Mouse (Mus musculus) liver (tissue): ENCODE results near the gene Slc25a13.

Source experiments
- DNase-seq: peaks from one replicate; pipeline ENCODE4 v3.0.0-alpha.2; 2020; ENCODE audit warnings: mixed read lengths

Gene Slc25a13

DNA sequence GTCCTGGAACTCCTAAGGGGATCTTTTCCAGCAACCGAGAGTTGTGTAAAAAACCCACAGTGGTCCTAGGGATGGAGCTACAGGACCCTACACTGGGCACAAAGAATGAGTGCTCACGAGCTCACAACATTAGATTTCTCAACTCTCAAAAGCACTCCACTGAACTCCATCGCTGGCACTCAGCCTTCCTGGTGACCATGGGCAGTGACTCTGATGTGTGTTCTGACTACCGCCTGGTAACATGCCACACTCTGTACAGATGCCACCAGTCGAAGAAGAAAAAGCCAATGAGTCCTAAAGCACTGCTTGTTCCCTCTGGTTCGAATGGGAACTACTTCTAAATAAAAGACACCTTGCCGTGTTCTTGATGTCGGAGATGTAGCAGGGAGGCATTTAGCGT lies 111.4 kb downstream of the Slc25a13 start:
- no peak for DNase-seq

DNA sequence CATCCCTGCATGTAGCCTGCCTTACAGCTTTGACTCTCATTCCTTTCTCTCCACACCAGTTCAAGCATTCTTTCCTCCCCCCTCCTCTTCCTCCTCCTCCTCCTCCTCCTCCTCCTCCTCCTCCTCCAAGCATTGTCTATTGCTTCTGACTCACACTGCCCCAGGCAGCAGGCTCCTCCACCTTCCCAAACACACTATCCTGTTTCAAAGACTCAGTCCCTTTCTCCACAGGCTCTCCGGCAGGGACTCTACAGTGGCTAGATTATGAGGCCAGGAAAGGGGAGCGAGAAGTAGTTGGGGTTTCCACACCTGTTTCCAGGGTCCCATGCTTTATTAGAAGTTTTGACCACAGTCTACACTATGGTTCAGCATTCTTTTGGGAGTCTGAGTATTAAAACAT lies 113.5 kb downstream of the Slc25a13 start:
- no peak for DNase-seq

DNA sequence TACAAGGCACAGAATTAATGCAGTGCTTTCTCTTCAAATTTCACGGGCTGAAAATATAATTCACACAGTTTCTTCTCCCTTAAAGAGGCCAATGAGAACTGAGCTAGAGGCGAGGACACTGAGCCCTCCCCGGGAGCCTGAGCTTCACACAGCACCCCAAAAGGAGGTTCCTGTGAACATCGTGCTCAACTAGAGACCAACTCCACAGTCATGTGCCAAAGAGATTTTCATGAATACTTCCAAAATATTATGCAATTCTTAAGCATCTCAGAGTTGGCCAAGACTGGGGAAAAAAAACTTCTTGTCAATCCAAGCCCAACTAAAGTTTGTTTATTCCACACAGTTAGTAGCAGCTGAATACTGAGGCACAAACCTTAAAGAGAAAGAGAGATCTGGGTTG lies 115.4 kb downstream of the Slc25a13 start:
- DNase-seq = no peak

DNA sequence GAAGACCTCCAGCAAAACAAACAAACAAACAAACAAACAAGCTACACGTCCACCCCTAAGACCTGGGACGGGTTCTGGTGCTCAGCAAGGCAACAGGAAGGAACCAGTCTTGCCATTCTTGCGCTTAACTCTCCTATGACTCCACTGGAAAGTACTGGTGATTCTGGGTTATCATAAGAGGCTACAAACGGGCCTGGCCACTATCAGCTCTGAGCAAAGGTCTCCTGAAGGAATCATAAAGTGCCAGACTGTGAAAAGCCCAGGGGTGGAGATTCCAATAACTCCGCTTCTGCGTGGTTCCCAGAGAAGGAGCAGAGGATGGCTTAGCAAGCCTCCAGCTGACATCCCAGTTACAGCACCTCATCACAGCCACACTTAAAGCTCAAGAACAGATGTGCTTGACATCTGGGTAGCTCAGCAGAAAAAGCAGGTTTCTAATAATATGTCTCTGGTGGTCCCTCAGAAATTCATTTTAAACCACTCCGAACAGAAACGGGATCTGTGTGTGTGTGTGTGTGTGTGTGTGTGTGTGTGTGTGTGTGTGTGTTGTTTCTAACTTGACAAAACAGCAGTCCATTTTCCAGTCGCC lies 116.0 kb downstream of the Slc25a13 start:
- no peak for DNase-seq

DNA sequence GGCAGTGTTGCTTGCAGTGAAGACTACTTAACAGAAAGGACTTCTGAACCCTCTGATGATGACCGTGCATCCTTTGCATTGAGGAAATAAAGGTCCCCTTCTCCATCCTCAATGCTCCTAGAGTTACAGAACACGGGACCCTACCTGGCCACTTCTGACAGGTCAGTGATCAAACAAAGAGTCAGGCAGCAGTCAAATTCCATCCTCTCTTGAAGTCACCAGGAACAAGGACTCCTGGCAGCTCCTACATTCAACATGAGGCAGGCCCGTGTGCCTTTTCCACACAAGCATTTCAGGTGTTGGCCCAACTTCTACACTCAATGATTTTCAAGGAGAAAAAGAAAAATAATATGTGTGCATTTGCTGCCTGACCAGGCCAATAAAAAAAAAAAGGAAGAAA lies 123.0 kb downstream of the Slc25a13 start:
- no peak for DNase-seq

DNA sequence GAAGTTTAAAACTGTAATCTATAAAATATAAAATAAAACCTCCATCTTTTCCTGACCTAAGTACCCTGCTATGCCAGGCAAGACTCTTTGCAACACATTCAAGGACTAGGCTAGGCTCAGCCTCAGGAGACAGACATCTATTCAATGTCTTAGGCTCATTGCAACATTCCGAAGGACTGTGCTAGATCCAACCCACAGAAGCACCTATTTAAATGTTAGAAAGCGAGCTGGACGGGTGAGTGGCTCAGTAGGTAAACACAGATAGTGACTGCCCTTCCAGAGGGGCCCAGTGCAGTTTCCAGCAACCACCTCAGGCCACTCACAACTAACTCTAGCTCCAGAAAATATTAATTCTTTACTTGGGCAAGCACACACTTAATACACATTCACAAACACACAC lies 123.5 kb downstream of the Slc25a13 start:
- no peak for DNase-seq

DNA sequence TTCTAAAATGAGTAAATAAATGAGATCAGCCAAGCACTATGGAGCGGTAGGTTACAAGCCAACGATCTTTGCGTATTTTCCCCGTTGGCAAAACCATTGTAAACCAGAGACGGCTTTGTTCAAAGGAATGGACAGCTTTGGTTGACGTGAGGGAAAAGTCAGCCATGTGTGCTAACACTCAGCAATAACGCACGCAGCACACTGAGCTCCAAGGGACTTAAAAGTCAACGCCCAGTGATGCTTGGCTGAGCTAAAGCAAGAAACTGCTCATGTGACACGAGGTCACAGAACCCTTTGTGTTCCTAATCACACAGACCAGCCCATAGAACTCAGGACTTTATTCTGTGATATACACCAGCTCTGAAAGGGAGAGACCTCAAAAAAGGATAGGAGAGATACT lies 124.5 kb downstream of the Slc25a13 start:
- no peak for DNase-seq

DNA sequence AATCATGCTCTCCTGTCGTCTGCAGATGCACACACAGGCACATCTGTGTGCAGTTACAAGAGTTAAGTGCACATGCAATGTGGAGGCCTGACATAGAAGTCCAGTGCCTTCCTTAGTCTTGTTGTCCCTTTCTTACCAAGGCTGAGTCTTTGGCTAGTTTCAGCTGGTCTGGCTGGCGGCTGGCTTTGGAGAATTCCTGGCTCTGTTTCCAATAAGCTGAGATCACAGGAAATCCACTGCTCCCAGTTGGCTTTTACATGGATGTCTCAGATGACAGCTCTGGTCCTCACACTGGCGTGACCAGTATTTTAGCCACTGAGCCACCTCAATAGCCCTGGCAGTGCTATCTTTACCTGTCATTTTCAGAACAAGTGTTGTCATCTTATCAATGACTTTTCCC lies 126.0 kb downstream of the Slc25a13 start:
- DNase-seq = no peak

DNA sequence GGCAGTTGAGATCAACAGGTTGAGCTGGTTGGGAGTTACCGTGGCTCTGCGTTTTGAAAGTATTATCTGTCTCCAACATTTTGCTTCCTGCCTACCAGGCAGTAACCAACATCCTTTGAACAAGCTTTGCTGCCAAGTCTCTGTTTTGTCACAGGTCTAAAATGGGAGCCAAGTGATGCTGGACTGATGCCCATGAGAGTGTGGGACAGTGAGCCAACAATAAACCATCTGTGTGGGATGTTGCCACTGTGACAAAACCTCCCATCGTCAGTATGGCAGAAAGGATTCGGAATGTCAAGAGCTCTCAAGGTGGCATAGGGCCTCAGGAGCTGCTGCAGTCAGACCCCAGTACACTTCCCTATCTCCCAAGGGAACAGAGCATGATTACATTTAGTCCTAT lies 128.8 kb downstream of the Slc25a13 start:
- DNase-seq = no peak

DNA sequence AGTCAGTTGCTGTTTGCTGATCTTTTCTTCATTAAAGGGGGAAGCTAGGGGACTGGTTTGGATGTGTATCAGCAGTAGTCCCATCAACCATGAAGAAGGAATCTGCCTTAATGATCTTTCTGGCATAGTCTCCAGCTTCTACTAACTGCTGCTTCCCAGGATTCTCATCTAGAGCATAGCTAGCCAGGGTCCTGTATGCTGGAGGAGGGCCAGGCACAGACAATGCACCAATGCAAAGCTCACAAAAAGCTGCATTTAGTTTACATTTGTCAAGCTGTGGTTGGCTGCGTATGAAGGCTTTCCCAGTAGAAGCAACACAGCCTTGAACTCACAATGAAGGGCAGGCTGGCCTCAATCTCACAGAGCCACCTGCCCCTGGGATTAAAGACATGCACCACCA lies 136.5 kb downstream of the Slc25a13 start:
- no peak for DNase-seq

DNA sequence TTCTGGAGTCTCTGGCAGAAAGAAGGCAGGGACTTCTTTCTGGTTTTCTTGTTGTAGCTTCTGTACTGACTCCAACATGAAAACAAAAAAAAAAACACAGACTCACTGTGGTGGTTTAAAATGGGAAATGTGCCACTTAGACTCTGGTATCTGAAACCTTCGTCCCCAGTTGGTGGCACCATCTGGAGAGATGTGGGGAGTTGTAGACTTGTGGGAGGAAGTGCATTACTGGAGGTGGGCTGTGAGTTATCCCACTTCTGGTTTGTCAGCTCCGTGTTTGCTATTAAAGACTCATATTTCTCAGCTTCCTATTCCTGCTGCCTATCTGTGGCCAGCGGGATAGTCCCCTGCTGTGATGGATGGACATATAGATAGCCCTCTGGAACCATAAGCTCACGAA lies 139.7 kb downstream of the Slc25a13 start:
- DNase-seq = no peak

DNA sequence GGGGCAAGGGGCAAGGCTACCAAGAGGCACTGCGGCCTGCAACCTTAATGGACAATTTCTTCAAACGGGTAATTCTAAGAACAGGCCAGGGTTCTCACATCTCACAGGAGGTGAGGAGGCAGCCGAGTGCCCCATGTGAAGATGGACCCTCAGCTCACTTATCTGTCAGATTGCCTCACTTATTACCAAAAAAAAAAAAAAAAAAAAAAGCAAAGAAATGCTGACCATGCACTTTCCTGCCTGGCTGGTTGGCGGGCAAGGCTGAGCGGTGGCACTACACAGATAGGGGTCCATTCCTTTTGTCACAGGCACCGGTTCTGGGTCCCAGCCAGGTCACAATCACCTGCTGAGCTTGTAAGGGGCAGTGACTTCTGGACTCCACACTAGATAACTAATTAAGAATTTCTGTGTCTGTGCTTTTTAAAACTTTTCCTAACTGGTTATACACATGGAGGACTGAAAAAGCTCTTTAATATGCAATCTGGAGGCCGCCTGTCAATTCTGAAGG lies 141.0 kb downstream of the Slc25a13 start:
- DNase-seq = no peak

DNA sequence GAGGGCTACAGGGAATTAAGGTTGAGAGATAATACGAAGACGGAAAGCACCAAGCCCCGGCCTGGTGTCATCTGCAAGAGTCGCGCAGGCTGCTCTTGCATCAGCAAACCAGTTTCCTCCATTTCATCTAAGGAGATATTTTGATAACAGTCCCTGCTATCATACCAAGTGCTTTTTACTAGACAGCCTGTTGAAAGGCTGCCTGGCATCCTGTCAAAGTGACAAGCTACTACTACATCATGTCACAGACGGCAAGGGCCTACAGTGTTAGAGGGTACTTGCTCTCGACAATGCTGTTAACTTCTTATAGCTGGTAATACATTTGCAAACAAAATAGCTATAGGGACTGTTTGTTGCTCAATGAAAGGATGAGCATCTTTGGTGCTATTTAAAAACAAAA lies 145.9 kb downstream of the Slc25a13 start:
- DNase-seq = no peak

DNA sequence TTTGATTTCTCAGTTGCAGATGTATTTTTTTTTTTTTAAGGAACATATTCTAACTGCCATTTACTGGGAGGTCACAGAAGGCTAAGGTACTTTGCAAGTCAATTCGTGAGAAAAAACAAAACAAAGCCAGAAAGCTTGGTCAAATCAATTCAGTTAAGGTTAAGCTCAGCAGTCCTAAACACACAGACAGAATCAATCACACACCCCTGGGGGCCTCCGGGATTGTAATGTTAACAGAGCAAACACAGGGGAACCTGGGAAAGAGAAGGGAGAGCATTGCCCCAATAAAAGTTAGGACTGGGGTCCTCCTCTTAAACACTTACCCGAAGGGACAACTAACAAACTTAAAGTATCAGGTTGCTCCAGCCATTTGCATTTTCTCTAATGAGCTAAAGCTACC lies 147.0 kb downstream of the Slc25a13 start:
- no peak for DNase-seq

DNA sequence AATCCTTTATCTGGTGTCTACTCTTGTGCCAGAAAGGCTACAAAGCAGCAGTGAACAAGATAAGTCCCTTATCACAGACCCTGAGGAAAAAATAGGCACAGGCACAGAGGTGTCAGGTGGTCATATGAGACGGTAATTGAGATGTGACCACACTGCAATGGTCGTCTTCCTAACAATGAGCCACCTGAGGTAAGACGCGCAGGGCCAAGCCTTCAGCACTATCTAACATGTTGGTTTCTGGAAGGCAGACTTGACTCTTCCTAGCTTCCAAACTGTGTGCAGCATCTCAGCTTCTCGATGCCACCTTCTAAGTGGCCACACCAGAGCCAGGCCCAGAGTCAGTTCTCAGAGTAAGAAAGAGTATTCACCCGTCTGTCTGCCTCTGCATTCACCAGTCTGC lies 149.8 kb downstream of the Slc25a13 start:
- DNase-seq = no peak

DNA sequence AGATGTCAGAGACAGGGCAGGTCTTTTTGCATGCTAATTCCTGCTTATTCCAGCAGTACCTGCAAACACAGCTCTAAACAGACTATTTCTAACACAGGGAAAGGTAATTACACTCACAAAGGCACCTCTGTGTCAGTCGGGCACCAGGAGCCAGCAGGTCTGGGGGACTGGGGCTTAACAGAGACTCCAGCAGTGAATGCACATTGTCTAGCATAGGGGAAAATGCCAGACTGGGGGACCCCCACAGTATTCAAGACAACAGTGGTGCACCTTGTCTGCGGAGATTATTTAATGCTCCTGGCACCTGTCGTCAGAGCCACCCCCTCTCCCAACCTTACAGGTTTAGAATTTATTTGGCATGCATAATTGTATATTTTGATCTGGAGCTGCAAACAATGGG lies 158.4 kb downstream of the Slc25a13 start:
- DNase-seq = no peak

DNA sequence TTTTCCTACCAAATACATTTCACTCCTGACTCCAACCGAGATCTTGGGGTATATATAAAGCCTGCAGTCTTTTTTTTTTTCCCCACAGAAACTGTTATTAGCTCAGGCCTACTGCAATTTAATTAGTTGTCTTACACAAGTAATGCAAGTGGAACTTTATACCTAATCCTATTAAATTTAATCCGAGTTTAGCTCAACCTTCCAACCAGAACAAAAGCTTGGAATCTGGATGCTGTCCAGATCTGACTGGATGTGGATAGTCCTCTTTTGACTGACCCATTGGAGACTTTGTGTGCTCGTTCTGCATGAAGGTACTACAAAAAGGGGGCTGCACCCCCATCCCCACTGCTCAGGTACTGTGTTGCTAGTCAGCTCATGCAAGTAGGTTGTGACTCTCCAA lies 163.0 kb downstream of the Slc25a13 start:
- no peak for DNase-seq

DNA sequence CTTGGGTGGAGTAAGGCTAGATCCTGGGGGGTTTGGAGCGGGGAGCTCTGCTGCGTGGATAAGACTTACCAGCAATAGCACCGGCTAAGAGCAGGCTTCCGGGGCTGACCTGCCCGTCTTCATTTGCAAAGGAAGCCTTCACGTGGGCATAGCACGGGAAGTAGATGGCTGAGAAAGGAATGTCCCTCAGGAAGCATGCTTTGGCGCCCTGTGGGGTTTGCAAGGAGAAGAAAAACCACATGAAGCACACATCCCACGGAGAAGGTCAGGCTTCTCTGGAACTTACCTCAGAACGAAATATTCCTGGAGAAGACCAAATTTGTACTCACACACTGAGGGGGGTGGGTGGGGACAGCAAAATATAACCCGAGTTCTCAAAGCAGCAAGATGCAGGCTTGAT lies 164.3 kb downstream of the Slc25a13 start:
- DNase-seq = no peak

DNA sequence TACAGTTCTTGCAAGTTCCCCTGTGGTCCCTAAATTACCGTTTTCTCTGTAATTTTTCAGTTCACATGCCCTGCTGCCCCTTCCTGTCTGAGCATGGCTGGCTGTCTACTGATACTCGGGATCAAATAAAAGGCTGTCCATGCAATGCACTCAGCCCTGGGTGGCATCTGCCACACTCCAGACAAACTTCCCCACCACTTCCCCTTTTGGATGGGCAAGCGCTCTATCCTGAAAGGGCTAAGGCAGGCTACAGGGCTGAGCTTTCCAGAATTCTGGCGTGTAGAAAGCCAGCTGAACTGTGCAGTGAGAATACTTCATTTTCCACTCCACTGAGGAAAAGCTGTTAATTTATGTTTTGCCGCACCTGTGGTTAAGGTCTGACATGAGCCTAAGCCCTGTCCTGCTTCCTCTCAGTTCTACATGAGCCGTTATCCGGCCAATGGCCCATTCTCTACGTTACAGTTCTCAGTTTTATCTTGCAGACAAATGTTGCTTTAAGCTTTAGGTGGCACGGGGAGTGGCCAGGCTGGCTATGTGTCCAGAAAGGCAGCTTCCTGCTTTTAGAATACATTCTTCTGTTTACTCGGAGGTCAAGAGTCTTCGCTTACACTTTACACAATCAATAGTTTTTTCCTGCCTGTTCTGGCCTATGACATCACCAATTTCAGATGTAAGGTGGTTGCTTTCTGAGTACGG lies 170.1 kb downstream of the Slc25a13 start:
- DNase-seq = no peak

DNA sequence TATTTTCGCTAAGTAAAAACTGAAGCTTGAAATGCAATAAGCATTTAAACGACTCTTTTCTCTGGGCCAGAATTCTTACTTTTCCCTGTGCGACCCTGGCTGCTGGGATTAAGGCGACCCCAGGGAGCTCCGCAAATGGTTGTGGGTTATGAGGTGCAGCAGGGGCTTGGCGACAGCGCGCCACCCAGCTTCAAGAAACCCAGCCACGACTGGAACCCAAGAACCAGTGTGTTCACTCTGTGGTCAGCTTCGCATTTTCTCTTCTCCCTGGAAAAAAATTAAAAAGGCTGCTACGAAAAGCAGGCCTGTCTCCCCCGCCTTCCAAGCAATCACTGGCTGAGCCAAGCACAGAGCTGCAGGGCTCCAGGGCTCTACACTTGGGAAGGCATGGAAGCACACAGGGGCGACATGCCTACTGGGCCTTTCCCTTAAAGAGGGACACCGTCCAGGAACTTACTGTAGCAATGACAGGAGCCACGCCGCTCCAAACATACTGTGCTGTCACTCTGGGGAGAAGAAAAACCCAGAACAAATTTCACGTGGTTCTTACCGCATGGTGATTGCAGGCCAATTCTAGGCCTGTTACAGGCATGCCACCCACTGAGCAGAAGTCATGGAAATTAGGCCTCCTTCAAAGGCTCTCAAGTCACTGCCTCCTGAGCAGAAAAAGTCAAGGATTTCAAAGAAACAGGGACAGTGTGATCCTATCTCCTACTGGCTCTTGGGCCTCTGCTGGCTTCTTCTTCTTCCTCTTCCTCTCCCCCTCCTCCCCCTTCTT lies 178.0 kb downstream of the Slc25a13 start:
- no peak for DNase-seq

DNA sequence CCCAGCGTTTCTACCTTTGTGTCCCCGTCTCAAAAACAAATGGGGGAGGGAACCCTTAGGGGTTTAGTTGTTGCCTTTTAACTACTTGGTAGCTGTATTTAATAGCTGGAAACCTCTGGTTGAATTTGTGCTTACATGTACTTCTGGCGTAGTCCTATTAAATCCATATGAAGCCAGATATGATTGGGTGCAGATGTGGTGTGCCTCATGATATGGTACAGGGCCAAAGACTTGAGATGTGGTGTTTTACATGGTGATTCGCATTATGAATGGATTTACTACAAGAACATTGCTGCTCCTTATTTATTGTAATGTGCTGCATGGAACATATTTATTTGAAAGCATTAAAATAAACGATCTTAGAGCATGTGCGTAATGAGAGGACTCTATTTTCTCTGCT lies 189.3 kb downstream of the Slc25a13 start:
- no peak for DNase-seq

DNA sequence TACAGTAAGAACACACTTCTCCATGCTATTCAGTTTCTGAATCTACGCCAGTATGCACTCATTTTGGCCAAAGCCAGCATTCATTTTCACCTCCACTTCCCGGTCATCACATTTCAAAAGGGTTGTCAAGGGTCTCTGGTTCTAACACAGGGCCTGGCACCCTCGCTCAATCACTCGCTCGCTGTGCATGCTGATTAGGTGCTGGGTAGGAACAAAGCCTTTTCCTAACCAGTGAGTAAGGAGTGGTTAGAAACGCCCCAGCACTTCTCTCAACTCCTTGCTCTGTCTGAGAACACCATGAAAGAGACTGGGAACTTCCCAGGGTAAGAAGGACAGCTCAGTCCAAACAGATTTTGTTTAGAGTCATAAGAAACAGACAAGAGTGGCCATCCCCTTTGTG lies 193.0 kb downstream of the Slc25a13 start:
- no peak for DNase-seq

DNA sequence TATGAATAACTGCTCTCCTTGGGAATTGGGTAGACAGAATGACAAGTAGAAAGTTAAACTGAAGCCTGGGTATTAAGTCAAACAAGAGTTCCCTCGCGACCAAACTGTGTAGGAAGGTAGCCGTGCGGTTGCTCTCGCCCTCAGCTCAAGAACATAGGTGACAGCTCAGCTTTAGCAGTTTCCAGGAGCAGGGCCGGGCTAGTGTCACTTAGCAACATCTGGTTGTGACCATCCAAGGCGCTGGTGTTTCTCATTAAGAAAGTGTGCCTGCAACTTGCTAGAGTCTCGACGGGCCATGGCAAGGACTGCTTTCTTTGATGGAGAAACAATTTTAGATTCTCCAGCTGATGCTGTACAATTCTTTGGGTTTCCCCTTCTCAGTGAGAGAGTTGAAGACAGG lies 200.0 kb downstream of the Slc25a13 start:
- DNase-seq = no peak

DNA sequence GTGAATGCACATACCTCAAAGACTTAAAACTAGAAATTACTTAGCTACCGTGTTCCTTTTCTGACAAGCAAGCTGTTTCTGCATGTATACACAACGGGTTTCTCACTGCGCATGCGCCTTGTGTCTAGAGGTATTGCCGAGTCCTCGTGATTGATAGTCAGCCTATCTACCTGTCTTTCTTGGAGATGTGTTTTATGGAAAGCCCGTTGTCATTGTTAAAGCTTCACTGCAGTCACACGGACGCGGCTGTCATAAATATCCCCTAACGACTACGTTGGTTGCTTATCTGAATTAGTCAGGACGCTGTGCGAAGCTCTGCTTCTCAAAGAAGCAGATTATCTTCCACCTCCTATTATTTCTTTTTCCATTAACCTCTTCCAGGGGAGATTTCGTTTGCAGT lies 201.4 kb downstream of the Slc25a13 start:
- DNase-seq = no peak
